Mouse (Mus musculus) lung, postnatal 0 days (tissue): ENCODE results near the gene Sobp.

Experiments
- CTCF ChIP-seq: IDR thresholded peaks from 2 replicates; pipeline ENCODE4 v1.5.1; 2016; ENCODE audit warnings: antibody characterized with exemption, mild to moderate bottlenecking
- EP300 ChIP-seq: IDR thresholded peaks from 2 replicates; pipeline ENCODE4 v1.6.1; 2016; ENCODE audit warnings: antibody characterized with exemption, mild to moderate bottlenecking, control low read depth

GRCm38 (mm10) chr10:43171106-43171505 is 3.2 kb downstream of the Sobp start:
- no peak for TF ChIP-seq EP300
- no peak for TF ChIP-seq CTCF
